Mouse (Mus musculus): ENCODE measurements around the gene BC030499. TPM values are rescaled to one million over a fixed set of nuclear protein-coding genes. Genes with fewer than 3 reads are reported as not detected.

The BC030499 gene
- total RNA-seq, 2 experiments from 2014 or later: 0.57 to 2.2 TPM

Other genes starting within 250 kb of the BC030499 start
- gene Eral1, start 210.5 kb upstream of the BC030499 start, total RNA-seq (2021): 10 to 100 TPM; 30.4 to 35.0 TPM
- gene Fam222b, start 196.2 kb upstream of the BC030499 start, total RNA-seq (2021): 10 to 100 TPM; 14.7 to 15.3 TPM
- gene Traf4, start 125.3 kb upstream of the BC030499 start, total RNA-seq (2021): 10 to 100 TPM; 52.2 to 53.0 TPM
- 10 to 100 TPM in 1 of 2 experiments, 1 to 10 TPM in 1; 8.6 to 10.9 TPM for gene Nek8, start 114.2 kb upstream of the BC030499 start, total RNA-seq (2021)
- 10 to 100 TPM; 34.4 to 45.6 TPM for gene Tlcd1, start 114.1 kb upstream of the BC030499 start, total RNA-seq (2021)
- gene Rpl23a, start 107.3 kb upstream of the BC030499 start, total RNA-seq (2021): 1,000 to 10,000 TPM; 1,780 to 1,853 TPM
- gene Rab34, start 102.4 kb upstream of the BC030499 start, total RNA-seq (2021): 100 to 1,000 TPM in 1 of 2 experiments, 10 to 100 TPM in 1; 93.0 to 100 TPM
- gene Proca1, start 97.4 kb upstream of the BC030499 start, total RNA-seq (2021): 10 to 100 TPM; 14.8 to 18.1 TPM
- gene Sdf2, start 45.1 kb upstream of the BC030499 start, total RNA-seq (2021): 10 to 100 TPM; 67.9 to 68.2 TPM
- gene Supt6, start 44.9 kb upstream of the BC030499 start, total RNA-seq (2021): 10 to 100 TPM; 46.9 to 50.9 TPM
- gene 2610507B11Rik, start 29.1 kb upstream of the BC030499 start, total RNA-seq (2021): 100 to 1,000 TPM; 138 to 184 TPM
- gene Spag5, start 10.7 kb downstream of the BC030499 start, total RNA-seq (2021): 10 to 100 TPM; 11.2 to 16.1 TPM
- 1 to 10 TPM; 8.3 to 8.6 TPM for gene Aldoc, start 32.1 kb downstream of the BC030499 start, total RNA-seq (2021)
- 10 to 100 TPM; 40.1 to 40.3 TPM for gene Pigs, start 37.6 kb downstream of the BC030499 start, total RNA-seq (2021)
- 10 to 100 TPM; 36.1 to 42.5 TPM for gene Unc119, start 52.6 kb downstream of the BC030499 start, total RNA-seq (2021)
- gene Foxn1, start 95.7 kb downstream of the BC030499 start, total RNA-seq (2021): under 1 TPM in 1 of 2 experiments, not detected in 1; 0.09 TPM
- not detected for gene Slc13a2, start 131.4 kb downstream of the BC030499 start, total RNA-seq (2021)
- gene Slc46a1, start 174.9 kb downstream of the BC030499 start, total RNA-seq (2021): 10 to 100 TPM; 13.2 to 14.8 TPM
- 1 to 10 TPM; 3.2 to 5.5 TPM for gene Sarm1, start 206.9 kb downstream of the BC030499 start, total RNA-seq (2021)
- 100 to 1,000 TPM; 229 to 546 TPM for gene Vtn, start 208.2 kb downstream of the BC030499 start, total RNA-seq (2021)
- gene Sebox, start 212.6 kb downstream of the BC030499 start, total RNA-seq (2021): not detected
- gene Tmem199, start 221.3 kb downstream of the BC030499 start, total RNA-seq (2021): 10 to 100 TPM; 21.3 to 25.1 TPM
- 100 to 1,000 TPM; 188 to 199 TPM for gene Poldip2, start 221.4 kb downstream of the BC030499 start, total RNA-seq (2021)
- gene Tnfaip1, start 245.5 kb downstream of the BC030499 start, total RNA-seq (2021): 10 to 100 TPM; 52.2 to 55.1 TPM
- gene Ift20, start 245.5 kb downstream of the BC030499 start, total RNA-seq (2021): 10 to 100 TPM; 69.1 to 71.5 TPM

Data from adrenal gland, postnatal 10 days (tissue).